Mouse (Mus musculus) urinary bladder, postnatal 25 days (tissue): ENCODE measurements around the gene Zfp646.
A peak's percentile ranks its signal among the peaks of the same experiment; 100 is the strongest.

Experiments used
- DNase-seq: peaks from one replicate; pipeline ENCODE4 v3.0.0; 2022; ENCODE audit warnings: low spot score

Zfp646 gene

GRCm38 (mm10) chr7:127919290-127919689 is 43.3 kb downstream of the Zfp646 start:
- DNase-seq: no peak

DNA sequence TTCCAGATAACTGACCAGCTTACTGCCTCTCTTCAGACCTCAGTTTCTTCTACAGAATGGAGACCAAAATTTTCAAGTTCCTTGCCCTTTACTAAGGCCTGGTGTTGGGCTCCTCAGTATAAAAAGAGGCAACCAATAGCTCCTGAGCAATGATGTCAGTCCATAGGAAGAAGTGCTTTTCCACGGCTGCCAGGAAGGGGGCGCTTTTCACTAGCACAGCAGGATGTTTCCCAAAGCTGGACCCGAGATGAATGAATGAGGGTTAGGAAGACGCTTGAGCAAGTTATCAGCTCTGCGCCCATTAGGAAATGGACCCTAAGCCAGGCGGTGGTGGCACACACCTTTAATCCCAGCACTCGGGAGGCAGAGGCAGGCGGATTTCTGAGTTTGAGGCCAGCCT is 45.5 kb downstream of the Zfp646 start:
- DNase-seq: no peak

DNA sequence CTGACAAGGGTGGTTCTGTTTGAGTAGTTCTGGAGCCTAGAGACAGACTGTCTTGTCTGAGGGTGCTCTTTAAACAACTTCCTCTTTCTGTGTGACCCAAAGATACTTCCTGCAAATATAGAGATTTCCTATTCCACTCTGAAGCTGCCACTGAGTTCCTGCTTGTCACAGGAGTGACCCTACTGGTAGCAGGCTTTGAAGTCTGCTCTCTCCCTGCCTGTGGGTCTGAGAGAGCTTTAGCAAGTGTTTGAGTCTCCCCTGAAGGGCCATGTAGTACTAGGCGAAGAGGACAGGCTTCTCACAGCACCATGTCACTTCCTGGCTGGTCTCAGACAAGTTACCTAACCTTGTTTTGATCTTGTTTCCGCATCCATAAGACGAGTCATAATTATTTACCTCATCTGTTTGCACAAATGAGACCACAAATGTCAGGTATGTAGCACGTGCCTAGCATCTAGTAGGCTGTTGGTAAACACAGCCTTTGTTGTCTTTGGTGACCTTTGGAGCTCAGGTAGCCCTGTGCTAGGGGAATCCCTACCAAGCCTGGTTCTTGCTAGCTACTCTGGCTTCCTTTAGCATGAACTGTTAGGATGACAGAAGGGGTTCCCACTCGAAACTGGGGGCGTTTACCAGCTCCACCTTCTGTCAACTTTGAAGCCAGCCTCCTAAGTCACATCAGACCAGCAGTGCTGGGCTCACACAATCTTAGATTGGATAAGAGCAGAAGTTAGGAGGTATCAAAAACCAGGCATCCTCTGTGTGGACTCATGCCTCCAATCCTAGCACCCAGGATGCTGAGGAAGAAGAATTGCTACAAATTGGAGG is 46.6 kb downstream of the Zfp646 start:
- no peak for DNase-seq

GRCm38 (mm10) chr7:127923714-127924113 is 47.7 kb downstream of the Zfp646 start:
- DNase-seq: no peak

DNA sequence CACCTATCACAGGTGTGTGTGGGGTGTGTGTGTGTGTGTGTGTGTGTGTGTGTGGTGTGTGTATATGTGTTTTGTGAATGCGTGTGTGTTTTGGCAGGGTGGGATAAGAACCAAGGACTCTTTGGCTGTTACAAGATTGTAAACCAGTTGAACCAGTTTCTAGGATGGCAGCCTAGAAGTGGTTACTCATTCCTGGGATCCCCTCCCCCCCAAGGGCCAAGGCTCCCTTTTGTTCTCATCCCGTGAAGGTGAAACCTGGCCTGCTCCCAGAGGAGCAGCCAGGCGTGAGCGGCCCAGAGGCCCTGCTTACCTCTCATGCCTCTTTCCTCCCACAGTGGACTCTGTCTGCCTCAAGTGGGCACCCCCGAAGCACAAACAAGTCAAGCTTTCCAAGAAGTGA is 49.2 kb downstream of the Zfp646 start:
- no peak for DNase-seq

DNA sequence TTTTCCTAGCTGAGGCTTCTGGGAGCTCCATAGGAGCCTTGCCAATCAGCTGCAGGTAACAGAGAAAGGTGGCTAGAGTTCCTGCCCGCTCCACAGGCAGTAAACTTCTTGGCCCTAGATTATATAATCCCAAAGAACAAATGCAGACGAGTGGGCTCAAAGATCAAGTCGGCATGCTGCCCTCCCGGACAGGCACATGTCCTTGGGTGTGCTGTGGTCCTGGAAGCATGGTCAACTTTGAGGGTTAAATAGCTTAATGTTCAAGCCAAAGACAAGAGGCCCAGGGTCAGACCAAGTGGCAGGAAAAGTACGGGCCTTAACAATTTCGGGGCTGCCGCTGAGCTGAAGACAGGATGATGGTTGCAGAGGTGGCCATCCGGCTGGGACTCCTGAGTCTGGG is 50.0 kb downstream of the Zfp646 start:
- DNase-seq: no peak

DNA sequence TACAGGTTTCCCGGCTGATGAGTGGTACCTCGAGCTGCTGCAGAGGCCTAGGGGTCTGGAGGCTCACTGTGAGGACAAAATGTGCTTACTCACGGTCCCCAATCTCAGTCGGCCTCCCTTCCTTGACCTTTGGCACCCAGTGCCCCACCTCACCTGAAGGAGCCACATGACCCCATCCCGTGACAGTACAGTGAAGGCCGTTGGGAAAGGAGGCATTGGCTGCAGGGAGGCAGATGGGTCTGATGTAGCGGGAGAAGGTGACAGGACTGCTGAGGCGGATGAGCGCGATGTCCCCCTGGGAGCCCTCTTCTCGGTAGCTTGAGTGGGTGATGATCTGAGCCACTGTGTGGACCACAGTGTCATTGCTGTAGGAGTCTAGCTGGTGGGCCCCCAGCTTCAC is 50.8 kb downstream of the Zfp646 start:
- DNase-seq: no peak

DNA sequence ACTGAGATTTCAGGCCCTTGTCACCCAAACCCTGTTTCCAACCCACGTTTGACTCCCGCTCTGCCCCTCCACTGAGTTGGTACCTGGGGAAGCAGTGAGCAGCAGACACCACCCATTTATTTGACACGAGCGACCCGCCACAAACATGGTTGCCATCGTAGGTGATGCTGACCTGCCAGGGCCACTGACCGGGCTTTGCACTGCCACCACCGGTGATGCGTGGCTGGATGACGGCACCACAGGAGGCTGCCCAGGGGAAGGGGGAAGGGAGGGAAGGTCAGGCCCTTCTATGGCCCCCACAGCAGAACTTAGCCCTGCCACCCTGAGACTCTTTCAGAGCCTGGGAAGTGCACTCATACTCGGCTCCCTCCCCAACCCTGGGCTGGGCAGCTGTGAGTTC is 51.7 kb downstream of the Zfp646 start:
- DNase-seq: no peak

DNA sequence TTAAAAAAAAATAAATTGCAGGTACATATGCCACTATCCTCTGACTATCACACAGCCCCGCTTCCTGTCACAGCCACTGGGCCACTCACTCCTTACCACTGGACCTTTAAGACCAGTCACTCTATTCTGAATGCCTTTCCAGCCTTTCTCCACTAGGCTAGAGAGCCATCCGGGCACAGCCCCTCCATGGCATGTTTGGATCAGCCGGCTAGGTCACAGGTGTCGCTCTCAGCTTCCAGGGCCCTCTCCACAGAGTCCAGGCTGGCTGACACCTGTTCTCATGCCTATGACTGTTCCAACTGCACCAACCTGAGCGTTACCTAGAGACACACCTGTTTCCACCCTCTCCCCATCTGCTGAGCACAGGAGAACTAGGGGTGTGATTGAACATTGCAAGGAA is 52.6 kb downstream of the Zfp646 start:
- DNase-seq: no peak

- DNase-seq: no peak
Observed at GRCm38 (mm10) chr7:127929923-127930322, 53.9 kb downstream of the Zfp646 start, which contains the start of gene Prss8. TSS of gene Prss8 (minus strand) at chr7:127930104.

GRCm38 (mm10) chr7:127930636-127931035 is 54.6 kb downstream of the Zfp646 start:
- DNase-seq: no peak

DNA sequence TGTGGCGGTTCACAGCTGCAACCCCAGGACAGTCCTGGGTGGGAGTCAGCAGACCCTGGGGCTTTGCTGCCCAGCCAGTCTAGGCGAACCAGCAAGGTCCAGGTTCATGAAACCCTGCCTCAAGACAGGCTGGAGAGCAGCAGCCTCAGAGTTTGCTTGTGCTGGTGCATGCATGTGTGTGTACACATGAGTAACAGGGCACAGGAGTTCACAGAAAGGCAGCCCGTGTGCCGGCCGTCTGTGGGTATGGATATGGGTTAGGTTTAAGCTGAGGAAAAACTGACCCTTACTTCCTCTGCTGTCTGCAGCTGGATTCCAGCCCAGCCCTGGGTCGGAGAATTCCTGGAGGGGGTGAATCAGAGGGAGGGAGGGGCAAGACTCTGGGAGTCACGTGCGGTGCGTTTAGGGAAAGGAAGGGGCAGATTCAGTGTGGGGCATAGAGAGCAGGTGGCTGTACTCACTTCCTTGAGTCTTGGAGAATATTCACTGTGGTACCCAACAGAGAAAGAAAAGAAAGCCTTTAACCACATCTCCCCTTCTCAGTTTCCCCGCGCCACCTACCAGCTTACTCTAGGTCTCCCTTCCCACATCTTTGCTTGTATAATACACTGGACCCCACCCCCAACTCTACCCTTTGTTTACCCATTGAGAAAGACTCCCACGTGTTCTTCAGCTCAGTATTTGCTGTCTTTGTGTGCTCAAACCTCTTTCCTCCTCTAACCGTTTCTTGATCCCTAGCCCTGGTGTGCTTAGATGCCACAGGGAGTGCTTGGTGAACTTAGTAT is 55.5 kb downstream of the Zfp646 start:
- DNase-seq: no peak

DNA sequence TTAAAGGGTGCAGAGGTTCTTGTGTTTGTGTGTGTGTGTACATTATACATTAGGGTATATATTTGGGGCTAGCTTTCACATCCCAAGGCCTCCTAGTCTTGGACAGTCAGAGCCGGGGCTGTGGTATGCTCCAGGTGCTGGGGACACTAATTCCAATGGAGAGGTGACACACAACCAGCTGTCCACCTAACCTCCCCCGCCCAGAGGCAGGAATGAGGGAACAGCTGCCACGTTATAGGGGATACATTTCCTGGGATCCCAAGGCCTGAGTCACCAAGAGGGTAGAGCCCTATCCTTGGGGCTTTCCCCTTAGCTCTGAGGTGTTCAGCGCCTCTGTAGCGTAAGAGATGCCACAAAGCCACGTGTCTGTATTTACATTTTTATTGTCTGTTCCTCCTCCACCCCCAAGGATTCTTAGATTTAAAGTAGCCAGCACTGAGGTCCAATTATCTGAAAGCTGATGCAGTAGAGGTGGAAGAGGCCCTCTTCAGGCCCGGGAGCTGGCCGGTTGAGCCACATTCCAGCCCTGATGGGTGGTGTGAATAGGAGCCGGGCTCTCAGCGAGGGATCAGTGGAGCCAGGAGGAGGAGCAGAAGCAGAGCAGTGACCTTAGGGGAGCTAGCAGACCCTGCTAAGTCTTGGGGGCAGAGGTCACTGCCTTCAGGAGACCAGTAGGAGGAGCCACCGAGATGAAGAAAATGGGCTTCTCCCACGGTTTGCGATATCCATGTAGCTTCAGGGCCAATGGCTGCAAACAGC is 56.4 kb downstream of the Zfp646 start:
- DNase-seq: no peak

- no peak for DNase-seq
Observed at GRCm38 (mm10) chr7:127934075-127934474, 58.1 kb downstream of the Zfp646 start.

GRCm38 (mm10) chr7:127935028-127935722 is 59.2 kb downstream of the Zfp646 start:
- peak; percentile 95 for DNase-seq
